Comparison of ENCODE assay signal across 14 mouse cellular contexts in genomic region chr4:151619541-151620016, GRCm38 (mm10).
A peak's percentile ranks its signal among the peaks of the same experiment; 100 is the strongest.
DNase-seq lines count a peak whose midpoint lies in the region; ATAC-seq lines count a peak whose summit lies in the region.
"Had no signal": no experiment of that assay in that cellular context is flagged by ENCODE, and none has a peak within 500 bp of the region (broad histone marks: within the 10 kb centered on the region; RNA-seq: fewer than 3 reads in every experiment).

No protein-coding gene starts in this region.

- peaks cover 14% of the 10 kb centered on the region for H3K9me3 ChIP-seq in heart, embryonic 12.5 days (replicated peaks)
- peaks cover 8% of the 10 kb centered on the region; the same call in 1 of the 2 replicates for H3K9me3 ChIP-seq in heart, embryonic 10.5 days
- no peaks in the 10 kb centered on the region; the same call in 1 of the 2 replicates for H3K9me3 ChIP-seq in midbrain, embryonic 16.5 days (replicated peaks; ENCODE audit: control insufficient read depth, low read length, poor library complexity, severe bottlenecking)
- no peaks in the 10 kb centered on the region; the same call in 1 of the 2 replicates for H3K9me3 ChIP-seq in midbrain, embryonic 14.5 days (ENCODE audit: control insufficient read depth, low read length)
- H3K9me3 ChIP-seq in neural tube, embryonic 14.5 days (ENCODE audit: control insufficient read depth, low read length) = no peaks in the 10 kb centered on the region
- H3K9me3 ChIP-seq: limb, embryonic 15.5 days had no signal

- 0 out of 2 replicates have a peak, but pooled peaks cover 4% of the 10 kb centered on the region for H3K4me1 ChIP-seq in heart, embryonic 12.5 days (replicated peaks)
- H3K4me1 ChIP-seq in heart, embryonic 10.5 days = peaks cover 13% of the 10 kb centered on the region
- peaks cover 8% of the 10 kb centered on the region for H3K4me1 ChIP-seq in midbrain, embryonic 16.5 days (ENCODE audit: control insufficient read depth, insufficient read depth, low read length)
- H3K4me1 ChIP-seq in midbrain, embryonic 14.5 days (ENCODE audit: control insufficient read depth, insufficient read depth, low read length) = peaks cover 18% of the 10 kb centered on the region
- peaks cover 19% of the 10 kb centered on the region for H3K4me1 ChIP-seq in neural tube, embryonic 14.5 days (ENCODE audit: control insufficient read depth, insufficient read depth, low read length)
- H3K4me1 ChIP-seq: limb, embryonic 15.5 days had no signal

- DNase-seq in adrenal gland, postnatal 10 days = peak; percentile 10
- DNase-seq in adrenal gland, adult 8-10 months = no peak
- no peak for DNase-seq in heart, embryonic 10.5 days (ENCODE audit: low spot score)
- DNase-seq in midbrain, embryonic 14.5 days = no peak
- no peak for DNase-seq in testis, postnatal 14 days (ENCODE audit: low spot score)
- DNase-seq: cerebellum, adult 18-20 months; forebrain, postnatal 0 days; kidney, adult 2 months; kidney, postnatal 36 days had no signal

- WGBS in heart, embryonic 12.5 days = 63% methylated on average over 14 of the region's 14 CpGs
- WGBS in heart, embryonic 10.5 days = 71% methylated on average over 14 of the region's 14 CpGs
- WGBS in midbrain, embryonic 16.5 days = 59% methylated on average over 14 of the region's 14 CpGs
- 56% methylated on average over 14 of the region's 14 CpGs for WGBS in midbrain, embryonic 14.5 days
- 39% methylated on average over 14 of the region's 14 CpGs for WGBS in neural tube, embryonic 14.5 days

- H3K4me2 ChIP-seq in heart, embryonic 12.5 days = no peak overlapping the region
- H3K4me2 ChIP-seq in midbrain, embryonic 16.5 days (ENCODE audit: low read length) = no peak overlapping the region
- H3K4me2 ChIP-seq in midbrain, embryonic 14.5 days (ENCODE audit: low read length) = no peak overlapping the region
- H3K4me2 ChIP-seq in neural tube, embryonic 14.5 days (ENCODE audit: low read depth, low read length) = no peak overlapping the region
- H3K4me2 ChIP-seq: limb, embryonic 15.5 days had no signal

- ATAC-seq in heart, embryonic 12.5 days (ENCODE audit: insufficient number of reproducible peaks, low FRiP score) = 0 out of 2 replicates have a peak, but pooled peaks have one; percentile 9
- ATAC-seq in midbrain, embryonic 16.5 days = peak; percentile 25; the same call in 1 of the 2 replicates
- no peak for ATAC-seq in midbrain, embryonic 14.5 days (ENCODE audit: low FRiP score, low TSS enrichment)
- ATAC-seq in neural tube, embryonic 14.5 days (ENCODE audit: low read depth) = no peak
- ATAC-seq: CD4-positive, CD25-positive, alpha-beta regulatory T cell, adult 4 months; forebrain, postnatal 0 days had no signal

- H3K9ac ChIP-seq in heart, embryonic 12.5 days = no peak overlapping the region
- no peak overlapping the region for H3K9ac ChIP-seq in midbrain, embryonic 16.5 days (ENCODE audit: low read depth, low read length)
- no peak overlapping the region for H3K9ac ChIP-seq in midbrain, embryonic 14.5 days (replicated peaks; ENCODE audit: low read length)
- H3K9ac ChIP-seq in neural tube, embryonic 14.5 days (replicated peaks; ENCODE audit: low read depth, low read length) = no peak overlapping the region
- H3K9ac ChIP-seq: forebrain, postnatal 0 days; limb, embryonic 15.5 days had no signal

- no peaks in the 10 kb centered on the region for H3K36me3 ChIP-seq in heart, embryonic 12.5 days
- no peaks in the 10 kb centered on the region for H3K36me3 ChIP-seq in heart, embryonic 10.5 days
- H3K36me3 ChIP-seq in midbrain, embryonic 16.5 days (ENCODE audit: control insufficient read depth, insufficient read depth, low read length) = no peaks in the 10 kb centered on the region
- H3K36me3 ChIP-seq in midbrain, embryonic 14.5 days (ENCODE audit: control insufficient read depth, insufficient read depth, low read length) = no peaks in the 10 kb centered on the region
- H3K36me3 ChIP-seq in neural tube, embryonic 14.5 days (ENCODE audit: control insufficient read depth, insufficient read depth, low read length) = no peaks in the 10 kb centered on the region
- H3K36me3 ChIP-seq: limb, embryonic 15.5 days had no signal

- no peak overlapping the region for H3K4me3 ChIP-seq in heart, embryonic 12.5 days
- no peak overlapping the region for H3K4me3 ChIP-seq in heart, embryonic 10.5 days
- no peak overlapping the region for H3K4me3 ChIP-seq in midbrain, embryonic 16.5 days (ENCODE audit: low read depth, low read length)
- no peak overlapping the region for H3K4me3 ChIP-seq in midbrain, embryonic 14.5 days (replicated peaks; ENCODE audit: low read depth, low read length)
- no peak overlapping the region for H3K4me3 ChIP-seq in neural tube, embryonic 14.5 days (ENCODE audit: low read depth, low read length)
- H3K4me3 ChIP-seq: limb, embryonic 15.5 days had no signal

- H3K27me3 ChIP-seq in heart, embryonic 12.5 days (replicated peaks) = no peaks in the 10 kb centered on the region
- peaks cover 7% of the 10 kb centered on the region; the same call in 1 of the 2 replicates for H3K27me3 ChIP-seq in heart, embryonic 10.5 days (ENCODE audit: insufficient read depth, poor library complexity, severe bottlenecking)
- no peaks in the 10 kb centered on the region for H3K27me3 ChIP-seq in midbrain, embryonic 16.5 days (ENCODE audit: control insufficient read depth, insufficient read depth, low read depth, low read length)
- no peaks in the 10 kb centered on the region for H3K27me3 ChIP-seq in midbrain, embryonic 14.5 days (ENCODE audit: control insufficient read depth, insufficient read depth, low read length)
- no peaks in the 10 kb centered on the region for H3K27me3 ChIP-seq in neural tube, embryonic 14.5 days (ENCODE audit: control insufficient read depth, insufficient read depth, low read length)
- H3K27me3 ChIP-seq: limb, embryonic 15.5 days had no signal

- no peak overlapping the region for H3K27ac ChIP-seq in heart, embryonic 12.5 days (ENCODE audit: poor library complexity, severe bottlenecking)
- no peak overlapping the region for H3K27ac ChIP-seq in heart, embryonic 10.5 days
- H3K27ac ChIP-seq in midbrain, embryonic 16.5 days (ENCODE audit: low read length) = no peak overlapping the region
- H3K27ac ChIP-seq in midbrain, embryonic 14.5 days (replicated peaks; ENCODE audit: low read depth, low read length) = no peak overlapping the region
- H3K27ac ChIP-seq in neural tube, embryonic 14.5 days (ENCODE audit: low read depth, low read length) = 0 out of 2 replicates have a peak overlapping the region, but pooled peaks have one; percentile 5
- H3K27ac ChIP-seq: limb, embryonic 15.5 days had no signal

Comparison
In these comparisons a context has a peak if more than half of its experiments do, and no peak if none do; other contexts are left out.
1. ATAC-seq: peak in heart, embryonic 12.5 days (single experiment) and midbrain, embryonic 16.5 days (single experiment); none in midbrain, embryonic 14.5 days (single experiment) and neural tube, embryonic 14.5 days (single experiment).